Mouse (Mus musculus): Measurements from ENCODE around the gene Swt1.
A peak's percentile ranks its signal among the peaks of the same experiment; 100 is the strongest.
"Not testable (repeated sequence)": the region's sequence is repeated elsewhere in the genome, so short reads cannot be mapped to it uniquely, and the experiment has no call there.

Gene Swt1

GRCm38 (mm10) chr1:151428263-151429221 lies at the start of gene Swt1, which contains the start of gene Trmt1l:
Gene Swt1, minus strand, starts transcription at chr1:151428455.
Gene Trmt1l, plus strand, starts transcription at chr1:151428542.
- peak; percentile 99 for DNase-seq (ENCODE audit: low spot score)

GRCm38 (mm10) chr1:151472386-151472785 lies 44.1 kb upstream of the Swt1 start:
- not testable (repeated sequence) for DNase-seq (ENCODE audit: low spot score)

DNA sequence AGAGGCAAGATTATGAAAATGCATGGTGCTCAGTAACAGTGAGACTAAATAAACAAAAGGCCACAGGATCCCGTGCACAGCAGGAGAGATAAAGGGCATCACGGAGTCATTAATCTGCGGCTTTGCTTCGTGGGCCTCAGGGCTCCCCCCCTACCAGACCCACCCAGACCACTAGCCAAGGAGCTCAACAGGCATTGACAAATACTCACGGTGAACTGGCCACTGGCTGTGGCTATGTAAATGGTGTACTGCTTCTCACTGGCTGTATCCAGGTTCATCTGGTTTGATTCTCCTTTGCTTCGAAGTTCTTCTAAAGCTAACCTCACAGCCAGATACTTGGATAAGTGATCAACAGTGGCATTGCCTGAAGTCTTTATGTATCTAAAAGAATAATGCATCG lies 43.2 kb upstream of the Swt1 start:
- no peak for DNase-seq (ENCODE audit: low spot score)

- DNase-seq (ENCODE audit: low spot score): no peak
Measured at GRCm38 (mm10) chr1:151466571-151466970, 38.3 kb upstream of the Swt1 start.

DNA sequence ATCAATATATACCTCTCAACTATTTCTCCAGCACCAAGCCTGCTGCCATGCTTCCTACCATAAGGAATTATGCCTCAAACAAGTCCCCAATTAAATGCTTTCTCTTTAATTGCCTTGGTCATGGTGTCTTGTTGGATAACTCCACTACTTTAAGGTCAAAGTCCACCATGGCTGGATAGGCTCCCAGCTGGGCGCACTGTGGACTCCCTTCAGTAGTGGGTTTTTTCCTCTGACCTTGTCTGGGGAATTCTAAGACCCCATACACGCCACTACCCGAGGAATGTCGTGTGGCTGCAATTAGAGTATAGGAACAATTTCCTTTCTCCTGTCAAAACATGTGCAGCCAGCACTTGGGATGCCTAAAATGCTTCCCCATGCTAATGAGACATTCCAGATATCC lies 36.7 kb upstream of the Swt1 start:
- DNase-seq (ENCODE audit: low spot score): no peak

DNA sequence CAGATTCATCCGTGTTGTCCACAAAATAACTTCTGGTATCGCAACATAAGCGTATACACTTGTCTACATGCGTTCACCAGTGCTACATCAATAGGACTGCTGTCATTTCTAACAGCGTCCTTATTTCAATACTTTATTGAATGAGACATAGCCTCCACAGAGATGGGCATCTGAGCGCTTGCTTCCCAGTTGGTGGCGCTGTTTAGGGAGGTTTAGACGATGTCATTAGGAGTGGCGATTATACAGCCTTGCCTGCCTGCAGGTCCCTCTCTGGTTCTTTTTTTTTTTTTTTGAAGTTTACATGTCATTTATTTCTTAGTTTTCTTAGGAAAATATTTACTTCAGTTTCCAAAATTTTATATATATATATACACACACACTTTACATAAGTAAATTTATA lies 33.0 kb upstream of the Swt1 start:
- DNase-seq (ENCODE audit: low spot score): no peak

- peak; percentile 8 for DNase-seq (ENCODE audit: low spot score)
Measured at GRCm38 (mm10) chr1:151457087-151457486, 28.8 kb upstream of the Swt1 start.

DNA sequence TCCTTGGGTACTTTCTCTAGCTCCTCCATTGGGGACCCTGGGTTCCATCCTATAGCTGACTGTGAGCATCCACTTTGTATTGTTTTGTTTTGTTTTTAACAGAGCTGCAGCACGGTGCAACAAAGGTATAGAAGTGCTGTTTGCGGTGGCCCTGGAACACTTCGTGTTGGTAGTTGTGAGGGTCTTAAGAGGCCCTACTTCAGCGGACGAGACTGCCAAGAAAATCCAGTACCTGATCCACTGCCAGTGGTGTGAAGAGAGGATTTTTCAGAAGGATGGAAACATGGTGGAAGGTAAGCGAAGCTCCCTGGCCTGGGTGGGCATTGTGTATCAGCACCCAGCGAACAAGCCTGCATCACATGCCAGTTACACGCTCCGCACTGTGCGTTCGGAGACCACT lies 23.7 kb upstream of the Swt1 start:
- no peak for DNase-seq (ENCODE audit: low spot score)

GRCm38 (mm10) chr1:151450851-151451250 lies 22.6 kb upstream of the Swt1 start:
- no peak for DNase-seq (ENCODE audit: low spot score)

- DNase-seq (ENCODE audit: low spot score): no peak
Measured at GRCm38 (mm10) chr1:151449866-151450265, 21.6 kb upstream of the Swt1 start.

DNA sequence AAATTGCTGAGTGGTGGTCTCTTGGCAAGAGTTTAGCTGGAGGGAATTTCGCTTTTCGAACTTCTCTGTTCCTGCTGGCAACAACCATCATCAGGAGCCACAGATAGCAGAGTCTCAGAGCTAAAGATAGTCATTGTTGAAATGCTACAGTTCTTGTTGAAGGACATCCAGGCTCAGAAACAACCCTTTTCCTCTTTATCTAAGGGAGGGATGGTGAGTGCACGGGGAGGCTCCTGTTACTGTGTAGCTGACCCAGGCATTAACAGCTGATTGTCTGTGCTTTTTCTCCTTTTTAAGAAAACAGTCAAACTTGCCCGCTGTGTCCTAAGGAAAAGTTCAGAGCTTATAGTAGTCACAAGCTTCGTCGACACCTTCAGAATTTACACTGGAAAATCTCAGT lies 7.2 kb upstream of the Swt1 start:
- DNase-seq (ENCODE audit: low spot score): no peak

DNA sequence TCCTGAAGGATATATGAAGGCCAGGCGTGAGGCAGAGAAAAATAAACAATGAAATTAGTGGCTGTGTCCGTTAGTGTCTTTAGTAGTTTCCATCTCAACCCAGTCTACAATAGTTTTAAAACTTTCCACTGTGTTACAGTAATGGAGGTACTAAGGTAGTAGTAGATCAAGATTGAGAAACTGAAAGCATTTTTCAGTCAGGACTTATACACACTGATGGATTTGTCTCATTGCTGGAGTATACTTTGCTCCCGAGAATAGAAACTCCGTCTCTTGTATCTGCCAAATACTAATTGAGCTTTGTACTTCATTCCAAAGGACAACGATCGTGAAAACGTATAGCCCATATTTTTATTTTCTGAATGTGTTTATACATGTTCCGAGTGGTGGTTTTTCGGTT lies 1.1 kb upstream of the Swt1 start:
- no peak for DNase-seq (ENCODE audit: low spot score)

GRCm38 (mm10) chr1:151427888-151428262 lies 380 bp downstream of the Swt1 start:
- no peak for DNase-seq (ENCODE audit: low spot score)

- DNase-seq (ENCODE audit: low spot score): peak; percentile 69
Measured at GRCm38 (mm10) chr1:151426947-151427600, 1.2 kb downstream of the Swt1 start.

DNA sequence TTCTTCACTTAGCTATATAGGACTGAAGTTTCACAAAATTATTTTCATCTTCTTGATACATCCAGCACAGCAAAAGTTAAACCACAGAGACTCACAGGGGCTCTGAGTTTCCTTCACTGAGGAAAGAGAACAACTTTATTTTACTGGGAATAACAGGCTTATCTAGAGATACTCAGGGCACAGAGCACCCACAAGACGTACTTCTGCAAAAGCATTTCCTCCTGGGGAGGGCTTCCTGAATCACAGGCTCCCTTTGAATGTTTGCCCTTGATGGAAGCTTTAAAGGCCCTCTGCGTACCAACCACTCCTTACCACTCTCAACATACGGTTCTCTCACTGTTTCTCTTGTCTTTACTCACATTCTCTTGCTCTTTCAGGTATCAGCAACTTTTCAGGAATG lies 6.1 kb downstream of the Swt1 start:
- no peak for DNase-seq (ENCODE audit: low spot score)

DNA sequence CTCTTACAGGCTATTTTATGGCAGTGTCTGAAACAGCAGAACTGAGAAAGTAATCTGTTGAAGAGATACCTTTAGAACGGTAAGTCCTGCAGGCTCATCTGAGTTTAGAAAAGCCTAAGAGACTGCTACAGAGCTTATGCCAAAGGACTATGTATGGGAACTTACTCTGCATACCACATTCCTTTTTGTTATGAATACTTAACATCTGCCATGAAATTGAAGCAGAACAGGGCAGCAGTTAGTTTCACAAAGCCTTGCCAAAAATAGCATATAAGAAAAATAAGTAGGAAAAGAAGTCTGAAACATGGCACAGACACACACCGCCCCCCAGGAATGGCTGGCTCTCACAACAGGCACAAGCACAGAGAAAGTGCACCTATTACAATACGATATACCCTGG lies 18.4 kb downstream of the Swt1 start:
- DNase-seq (ENCODE audit: low spot score): no peak

- no peak for DNase-seq (ENCODE audit: low spot score)
Measured at GRCm38 (mm10) chr1:151390029-151390428, 38.2 kb downstream of the Swt1 start.

DNA sequence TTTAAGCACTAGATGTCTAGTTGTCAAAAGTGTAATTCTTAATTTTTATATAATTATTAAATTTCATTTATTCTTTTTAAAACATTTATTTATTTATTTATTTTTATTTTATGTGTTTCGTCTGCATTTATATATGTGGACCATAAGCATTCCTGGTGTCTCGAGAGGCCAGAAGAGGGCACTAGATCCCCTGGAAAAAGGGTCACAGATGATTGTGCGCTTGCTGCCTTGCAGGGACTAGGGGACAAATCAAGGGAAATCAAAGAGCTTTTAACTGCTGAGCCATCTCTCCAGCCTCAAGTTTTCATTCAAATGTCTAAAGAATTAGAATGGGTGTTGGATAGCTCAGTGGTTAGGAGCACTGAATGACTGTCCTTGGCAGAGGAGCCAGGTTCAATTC lies 50.9 kb downstream of the Swt1 start:
- DNase-seq (ENCODE audit: low spot score): no peak

DNA sequence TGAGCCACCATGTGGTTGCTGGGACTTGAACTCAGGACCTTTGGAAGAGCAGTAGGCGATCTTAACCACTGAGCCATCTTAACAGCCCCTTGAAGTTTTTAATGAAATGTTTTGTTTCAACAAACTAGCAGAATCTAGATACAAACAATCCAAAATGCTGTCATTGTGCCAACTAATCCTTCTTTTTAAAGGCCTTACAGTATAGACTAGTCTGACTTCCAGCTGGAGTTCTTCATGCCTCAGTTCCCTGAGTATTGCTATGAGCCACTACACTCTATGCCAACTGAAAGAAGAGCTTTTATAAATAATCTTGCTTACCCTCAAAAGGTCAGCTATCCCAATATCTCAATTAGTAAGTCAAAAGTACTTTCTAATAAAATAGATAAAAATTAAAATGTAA lies 55.4 kb downstream of the Swt1 start:
- no peak for DNase-seq (ENCODE audit: low spot score)

GRCm38 (mm10) chr1:151371543-151371942 lies 56.7 kb downstream of the Swt1 start:
- DNase-seq (ENCODE audit: low spot score): no peak

- no peak for DNase-seq (ENCODE audit: low spot score)
Measured at GRCm38 (mm10) chr1:151370573-151370972, 57.7 kb downstream of the Swt1 start.

GRCm38 (mm10) chr1:151368444-151368843 lies 59.8 kb downstream of the Swt1 start:
- DNase-seq (ENCODE audit: low spot score): no peak

DNA sequence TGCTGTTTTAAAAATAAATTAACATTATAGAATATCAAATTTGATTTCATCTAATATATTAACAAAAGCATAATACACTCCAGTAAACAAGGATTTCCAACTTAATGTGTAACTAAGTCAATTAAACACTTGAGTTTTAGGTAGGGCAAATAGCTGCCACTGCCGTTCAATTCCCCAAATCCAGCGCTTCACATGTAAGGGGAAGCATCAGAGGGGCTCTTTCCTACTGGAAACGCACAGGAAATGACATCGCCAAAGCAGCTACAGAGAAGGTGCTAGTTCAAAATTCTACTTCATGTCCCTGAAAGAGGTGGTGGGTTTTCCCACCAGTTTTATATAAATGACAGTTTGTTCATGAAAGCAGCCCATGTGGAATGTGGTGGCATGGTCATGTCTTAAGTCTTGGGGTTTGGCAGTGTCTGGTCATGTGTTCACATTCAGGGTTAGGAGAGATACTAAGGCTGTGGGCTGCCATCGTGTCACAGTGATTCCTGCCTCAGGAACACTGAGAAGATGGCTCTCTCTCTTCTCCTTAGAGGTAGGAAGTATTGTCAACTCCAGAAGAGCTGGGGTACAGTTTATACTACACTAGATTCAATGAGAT lies 60.4 kb downstream of the Swt1 start:
- no peak for DNase-seq (ENCODE audit: low spot score)
